ENCODE assay signal across 13 mouse cellular contexts in the genomic region with DNA sequence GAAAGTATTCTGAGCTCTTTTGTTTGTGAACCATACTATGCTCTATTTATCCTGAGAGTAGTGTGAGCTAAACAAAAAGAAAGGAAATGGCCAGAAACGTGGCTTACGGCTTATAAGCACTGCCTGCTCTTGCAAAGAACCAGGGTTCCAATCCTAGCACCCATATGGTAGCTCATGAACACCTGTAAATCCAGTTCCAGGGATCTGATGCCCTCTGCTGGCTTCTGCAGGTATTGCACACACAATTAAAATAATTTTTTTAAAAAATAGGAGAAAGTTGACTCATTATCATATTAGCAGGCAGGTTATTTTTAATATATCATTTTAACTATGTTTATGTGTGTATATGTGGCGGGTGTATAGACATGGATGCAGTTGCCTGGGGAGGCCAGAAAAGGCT.
A peak's percentile ranks its signal among the peaks of the same experiment; 100 is the strongest.
DNase-seq lines count a peak whose midpoint lies in the region; ATAC-seq and TF ChIP-seq lines count a peak whose summit lies in the region.
"Had no signal": no experiment of that assay in that cellular context is flagged by ENCODE, and none has a peak within 500 bp of the region (broad histone marks: within the 10 kb centered on the region; RNA-seq: fewer than 3 reads in every experiment).

No protein-coding gene starts in this region.

- H3K4me3 ChIP-seq in kidney, postnatal 0 days (replicated peaks; ENCODE audit: low read depth, low read length) = no peak overlapping the region
- H3K4me3 ChIP-seq in kidney, embryonic 15.5 days (replicated peaks) = no peak overlapping the region
- H3K4me3 ChIP-seq: forebrain, embryonic 15.5 days; heart, embryonic 15.5 days; limb, embryonic 13.5 days; stomach, embryonic 15.5 days had no signal

- WGBS in kidney, postnatal 0 days = 77% methylated on average over 3 of the region's 3 CpGs
- 77% methylated on average over 3 of the region's 3 CpGs for WGBS in kidney, embryonic 15.5 days

- H3K4me2 ChIP-seq in kidney, postnatal 0 days (ENCODE audit: low read length) = no peak overlapping the region
- H3K4me2 ChIP-seq in kidney, embryonic 15.5 days = no peak overlapping the region
- H3K4me2 ChIP-seq: forebrain, embryonic 15.5 days; heart, embryonic 15.5 days; limb, embryonic 13.5 days; midbrain, embryonic 11.5 days; stomach, embryonic 15.5 days had no signal

- no peak overlapping the region for H3K27ac ChIP-seq in kidney, postnatal 0 days
- no peak overlapping the region for H3K27ac ChIP-seq in kidney, embryonic 15.5 days
- H3K27ac ChIP-seq: forebrain, embryonic 15.5 days; heart, embryonic 15.5 days; limb, embryonic 13.5 days; stomach, embryonic 15.5 days had no signal

- DNase-seq in adrenal gland, postnatal 10 days = peak; percentile 26
- no peak for DNase-seq in adrenal gland, adult 8-10 months
- no peak for DNase-seq in kidney, postnatal 0 days (ENCODE audit: low spot score)
- DNase-seq in 416B (ENCODE audit: low read depth) = peak; percentile 68
- peak; percentile 7 for DNase-seq in adipocyte (ENCODE audit: low spot score)
- no peak for DNase-seq in ovary, postnatal 14 days (ENCODE audit: low spot score)
- DNase-seq in spleen, postnatal 4 days (ENCODE audit: low spot score in 2 of 2) = no peak

- H3K4me1 ChIP-seq in kidney, postnatal 0 days (replicated peaks; ENCODE audit: insufficient read depth, low read length) = no peaks in the 10 kb centered on the region
- no peaks in the 10 kb centered on the region for H3K4me1 ChIP-seq in kidney, embryonic 15.5 days
- H3K4me1 ChIP-seq: forebrain, embryonic 15.5 days; heart, embryonic 15.5 days; stomach, embryonic 15.5 days had no signal

- no peak for ATAC-seq in kidney, postnatal 0 days (replicated peaks; ENCODE audit: low FRiP score, low read depth)
- ATAC-seq in kidney, embryonic 15.5 days (replicated peaks; ENCODE audit: low FRiP score) = no peak
- ATAC-seq: forebrain, embryonic 15.5 days had no signal

- H3K36me3 ChIP-seq in kidney, postnatal 0 days (ENCODE audit: insufficient read depth, low read length) = no peaks in the 10 kb centered on the region
- no peaks in the 10 kb centered on the region for H3K36me3 ChIP-seq in kidney, embryonic 15.5 days
- H3K36me3 ChIP-seq: forebrain, embryonic 15.5 days; heart, embryonic 15.5 days; limb, embryonic 13.5 days; stomach, embryonic 15.5 days had no signal

- no peak overlapping the region for H3K9ac ChIP-seq in kidney, postnatal 0 days (ENCODE audit: low read depth, low read length)
- H3K9ac ChIP-seq in kidney, embryonic 15.5 days = no peak overlapping the region
- H3K9ac ChIP-seq: forebrain, embryonic 15.5 days; heart, embryonic 15.5 days; limb, embryonic 13.5 days; stomach, embryonic 15.5 days had no signal

- no peaks in the 10 kb centered on the region; the same call in 1 of the 2 replicates for H3K9me3 ChIP-seq in kidney, postnatal 0 days (replicated peaks; ENCODE audit: low read length)
- 0 out of 2 replicates have a peak, but pooled peaks cover 3% of the 10 kb centered on the region for H3K9me3 ChIP-seq in kidney, embryonic 15.5 days (replicated peaks)
- H3K9me3 ChIP-seq: forebrain, embryonic 15.5 days; heart, embryonic 15.5 days; limb, embryonic 13.5 days; stomach, embryonic 15.5 days had no signal

- peak; percentile 75 for TF ChIP-seq CTCF in kidney, postnatal 0 days (IDR thresholded peaks at IDR 0.05; ENCODE audit: low read depth)

- H3K27me3 ChIP-seq in kidney, postnatal 0 days (ENCODE audit: insufficient read depth, low read length) = no peaks in the 10 kb centered on the region
- no peaks in the 10 kb centered on the region for H3K27me3 ChIP-seq in kidney, embryonic 15.5 days
- H3K27me3 ChIP-seq: forebrain, embryonic 15.5 days; heart, embryonic 15.5 days; limb, embryonic 13.5 days; stomach, embryonic 15.5 days had no signal

Comparison
In these comparisons a context has a peak if more than half of its experiments do, and no peak if none do; other contexts are left out.
1. DNase-seq: peak in adrenal gland, postnatal 10 days (single experiment), 416B (single experiment) and adipocyte (single experiment); none in adrenal gland, adult 8-10 months (single experiment), kidney, postnatal 0 days (single experiment), ovary, postnatal 14 days (single experiment) and spleen, postnatal 4 days (0 of 2).